ENCODE assay signal across 10 mouse cellular contexts in genomic region chr14:119040253-119040652, GRCm38 (mm10). TPM values are rescaled to one million over a fixed set of nuclear protein-coding genes. Genes with fewer than 3 reads are reported as not detected.
DNase-seq lines count a peak whose midpoint lies in the region; ATAC-seq and TF ChIP-seq lines count a peak whose summit lies in the region.
"Had no signal": no experiment of that assay in that cellular context is flagged by ENCODE, and none has a peak within 500 bp of the region (broad histone marks: within the 10 kb centered on the region; RNA-seq: fewer than 3 reads in every experiment).

No protein-coding gene starts in this region.

- no peak overlapping the region for H3K9ac ChIP-seq in MEL (ENCODE audit: control insufficient read depth, low read depth, low read length, poor library complexity, severe bottlenecking)
- H3K9ac ChIP-seq in forebrain, embryonic 13.5 days, result no peak overlapping the region
- H3K9ac ChIP-seq: liver, embryonic 13.5 days; stomach, embryonic 15.5 days had no signal

- no peaks in the 10 kb centered on the region for H3K79me2 ChIP-seq in MEL (ENCODE audit: control insufficient read depth, insufficient read depth, low read length, poor library complexity)

- H3K4me2 ChIP-seq in forebrain, embryonic 13.5 days, result no peak overlapping the region
- H3K4me2 ChIP-seq: liver, embryonic 13.5 days; stomach, embryonic 15.5 days had no signal

- peak; percentile 43 to 47 for DNase-seq in left cerebral cortex, adult 2 months (ENCODE audit: extremely low spot score in 1 of 2, low spot score in 2 of 2)
- no peak for DNase-seq in left cerebral cortex, adult 11 months (ENCODE audit: low spot score)
- DNase-seq in MEL (ENCODE audit: low read depth, low spot score), result peak; percentile 53
- peak; percentile 49 for DNase-seq in limb, embryonic 10.5 days (ENCODE audit: low spot score)
- peak; percentile 55 for DNase-seq in right cerebral cortex, postnatal 14 days
- no peak for DNase-seq in gastrocnemius, postnatal 36 days
- DNase-seq: liver, embryonic 13.5 days had no signal

- H3K9me3 ChIP-seq in MEL (replicated peaks; ENCODE audit: insufficient read depth, low read length), result no peaks in the 10 kb centered on the region
- H3K9me3 ChIP-seq in forebrain, embryonic 13.5 days (replicated peaks), result no peaks in the 10 kb centered on the region
- no peaks in the 10 kb centered on the region for H3K9me3 ChIP-seq in limb, embryonic 10.5 days (replicated peaks)
- H3K9me3 ChIP-seq: liver, embryonic 13.5 days; stomach, embryonic 15.5 days had no signal

- H3K4me3 ChIP-seq in left cerebral cortex, adult 2 months, result no peak overlapping the region
- H3K4me3 ChIP-seq in MEL (ENCODE audit: control insufficient read depth in 1 of 2, insufficient read depth in 1 of 2, low read depth in 2 of 2, low read length in 2 of 2), result no peak overlapping the region
- H3K4me3 ChIP-seq in bone marrow macrophage, adult 2 months (ENCODE audit: insufficient read depth, low read length), result no peak overlapping the region
- no peak overlapping the region for H3K4me3 ChIP-seq in forebrain, embryonic 13.5 days
- no peak overlapping the region for H3K4me3 ChIP-seq in limb, embryonic 10.5 days
- H3K4me3 ChIP-seq: liver, embryonic 13.5 days; stomach, embryonic 15.5 days had no signal

- peak; percentile 69 for TF ChIP-seq CTCF in left cerebral cortex, adult 2 months (IDR thresholded peaks at IDR 0.05)
- TF ChIP-seq CTCF in MEL (IDR thresholded peaks at IDR 0.05 in 2 of 3, conservative IDR thresholded peaks at IDR 0.05 in 1 of 3; ENCODE audit: control insufficient read depth in 1 of 3, insufficient read depth in 1 of 3, low read depth in 2 of 3, low read length in 3 of 3, poor library complexity in 1 of 3, severe bottlenecking in 1 of 3), result peak; percentile 33 to 69 (median 68)
- peak; percentile 42 for TF ChIP-seq CTCF in bone marrow macrophage, adult 2 months (IDR thresholded peaks at IDR 0.05; ENCODE audit: low read depth, low read length)

- no peak for TF ChIP-seq EP300 in MEL (IDR thresholded peaks at IDR 0.05; ENCODE audit: low read depth in 1 of 2, low read length in 2 of 2)

- intact Hi-C loops in left cerebral cortex, adult 2 months (cut with DNase I), result loop anchor here (2.0 kb wide), 1 partner anchor 1021 kb away; no protein-coding TSS in a partner anchor
- intact Hi-C loops in gastrocnemius, postnatal 36 days (cut with DNase I), result no loop called here

- TF ChIP-seq RAD21 in MEL (IDR thresholded peaks at IDR 0.05; ENCODE audit: low read depth, low read length), result peak; percentile 76

- peak; percentile 59; the same call in 1 of the 2 replicates for ATAC-seq in forebrain, embryonic 13.5 days

- TF ChIP-seq POLR2A in MEL (IDR thresholded peaks at IDR 0.05; ENCODE audit: control insufficient read depth in 1 of 2, insufficient read depth in 1 of 2, low read depth in 1 of 2, low read length in 2 of 2, poor library complexity in 1 of 2), result no peak
- TF ChIP-seq POLR2A in bone marrow macrophage, adult 2 months (IDR thresholded peaks at IDR 0.05; ENCODE audit: borderline replicate concordance, low read depth, low read length), result no peak

- H3K4me1 ChIP-seq in MEL (ENCODE audit: control insufficient read depth in 1 of 2, insufficient read depth in 2 of 2, low read length in 2 of 2), result no peaks in the 10 kb centered on the region
- no peaks in the 10 kb centered on the region for H3K4me1 ChIP-seq in bone marrow macrophage, adult 2 months (ENCODE audit: control insufficient read depth, insufficient read depth, low read length)
- no peaks in the 10 kb centered on the region for H3K4me1 ChIP-seq in forebrain, embryonic 13.5 days
- H3K4me1 ChIP-seq in limb, embryonic 10.5 days, result no peaks in the 10 kb centered on the region
- H3K4me1 ChIP-seq: liver, embryonic 13.5 days; stomach, embryonic 15.5 days had no signal

- no peaks in the 10 kb centered on the region for H3K36me3 ChIP-seq in MEL (ENCODE audit: control insufficient read depth in 1 of 2, insufficient read depth in 2 of 2, low read length in 2 of 2)
- H3K36me3 ChIP-seq in forebrain, embryonic 13.5 days (ENCODE audit: poor library complexity, severe bottlenecking), result peaks cover 12% of the 10 kb centered on the region
- H3K36me3 ChIP-seq in limb, embryonic 10.5 days, result peaks cover 54% of the 10 kb centered on the region
- H3K36me3 ChIP-seq: liver, embryonic 13.5 days; stomach, embryonic 15.5 days had no signal

- peaks cover 0 to 2% of the 10 kb centered on the region in 2 experiments; a peak in 1 of 4 replicates for H3K27me3 ChIP-seq in MEL (ENCODE audit: control insufficient read depth in 1 of 2, insufficient read depth in 2 of 2, low read length in 2 of 2)
- H3K27me3 ChIP-seq in forebrain, embryonic 13.5 days, result no peaks in the 10 kb centered on the region
- H3K27me3 ChIP-seq in limb, embryonic 10.5 days (ENCODE audit: low read depth, poor library complexity, severe bottlenecking), result no peaks in the 10 kb centered on the region
- H3K27me3 ChIP-seq: liver, embryonic 13.5 days; stomach, embryonic 15.5 days had no signal

- 67% methylated on average over 1 of the region's 1 CpGs for WGBS in forebrain, embryonic 13.5 days
- 66% methylated on average over 1 of the region's 1 CpGs for WGBS in limb, embryonic 10.5 days

- H3K27ac ChIP-seq in left cerebral cortex, adult 2 months, result no peak overlapping the region
- no peak overlapping the region for H3K27ac ChIP-seq in MEL (ENCODE audit: control insufficient read depth, low read depth, low read length)
- H3K27ac ChIP-seq in bone marrow macrophage, adult 2 months (ENCODE audit: insufficient read depth, low read depth, low read length), result no peak overlapping the region
- H3K27ac ChIP-seq in forebrain, embryonic 13.5 days, result no peak overlapping the region
- no peak overlapping the region for H3K27ac ChIP-seq in limb, embryonic 10.5 days
- H3K27ac ChIP-seq: liver, embryonic 13.5 days; stomach, embryonic 15.5 days had no signal

TF ChIP-seq in MEL, 35 proteins besides CTCF, POLR2A, EP300 and RAD21:
- TF ChIP-seq SMC3 (IDR thresholded peaks at IDR 0.05; ENCODE audit: low read depth, low read length), result peak; percentile 69
- TF ChIP-seq ZC3H11A (IDR thresholded peaks at IDR 0.05; ENCODE audit: low read depth, low read length), result peak; percentile 49
- no peak for TF ChIP-seq TBP (IDR thresholded peaks at IDR 0.05; ENCODE audit: low read depth, low read length)

RNA-seq across cellular contexts. Expression of gene Uggt2, which starts 59.0 kb away (rescaled TPM):
- total RNA-seq in left cerebral cortex, adult 2 months (2021), result 10 to 100 TPM; 29.2 to 33.8 TPM
- 0.10 and 0.23 TPM in 2 replicates for total RNA-seq in MEL (2012; rRNA removed)
- polyA plus RNA-seq in MEL (2012; ENCODE audit: insufficient read depth in 1 of 2, insufficient read length in 2 of 2, low read depth in 1 of 2, low replicate concordance in 2 of 2, missing spikeins in 1 of 2), result under 1 TPM in 1 of 2 experiments, not detected in 1; 0.31 TPM
- 3.8 and 4.5 TPM in 2 replicates for polyA plus RNA-seq in bone marrow macrophage, adult 2 months (2012; ENCODE audit: insufficient read depth, insufficient read length, missing spikeins)
- 12.6 and 15.5 TPM in 2 replicates for polyA plus RNA-seq in forebrain, embryonic 13.5 days (2015; fragmentation: Nextera tagmentation; extraction: Ambion mirVana)
- 11.8 and 18.6 TPM in 2 replicates for polyA plus RNA-seq in limb, embryonic 10.5 days (2016; fragmentation: Nextera tagmentation; extraction: Ambion mirVana)
- total RNA-seq in gastrocnemius, postnatal 36 days (2021), result 1 to 10 TPM; 6.2 to 6.9 TPM

Comparison
In these comparisons a context has a peak if more than half of its experiments do, and no peak if none do; other contexts are left out.
1. DNase-seq: peak in left cerebral cortex, adult 2 months (2 of 2), MEL (single experiment), limb, embryonic 10.5 days (single experiment) and right cerebral cortex, postnatal 14 days (single experiment); none in left cerebral cortex, adult 11 months (single experiment) and gastrocnemius, postnatal 36 days (0 of 2).
2. Peak in every context shown above with its lines, with median percentiles within 50 percentile points of each other: CTCF ChIP-seq.